7 mouse cellular contexts compared by ENCODE assay signal in genomic region chr19:6140374-6140677, GRCm38 (mm10). TPM values are rescaled to one million over a fixed set of nuclear protein-coding genes. Genes with fewer than 3 reads are reported as not detected.
A peak's percentile ranks its signal among the peaks of the same experiment; 100 is the strongest.
DNase-seq lines count a peak whose midpoint lies in the region; ATAC-seq and TF ChIP-seq lines count a peak whose summit lies in the region.

No protein-coding gene starts in this region.

- H3K9ac ChIP-seq in lung, postnatal 0 days (replicated peaks; ENCODE audit: low read depth): peak overlapping the region; percentile 46
- peak overlapping the region; percentile 87 for H3K9ac ChIP-seq in limb, embryonic 14.5 days (ENCODE audit: low read depth, low read length, severe bottlenecking)
- peak overlapping the region; percentile 84 for H3K9ac ChIP-seq in stomach, embryonic 15.5 days

- peak overlapping the region; percentile 64 for H3K4me3 ChIP-seq in lung, postnatal 0 days (ENCODE audit: low read depth, low read length)
- peak overlapping the region; percentile 69 for H3K4me3 ChIP-seq in limb, embryonic 14.5 days (replicated peaks; ENCODE audit: low read length)
- H3K4me3 ChIP-seq in stomach, embryonic 15.5 days (replicated peaks): peak overlapping the region; percentile 78

- no peaks in the 10 kb centered on the region for H3K36me3 ChIP-seq in lung, postnatal 0 days (ENCODE audit: insufficient read depth, low read length)
- peaks cover 13% of the 10 kb centered on the region for H3K36me3 ChIP-seq in limb, embryonic 14.5 days (ENCODE audit: control insufficient read depth, insufficient read depth, low read length)
- peaks cover 5% of the 10 kb centered on the region; the same call in 1 of the 2 replicates for H3K36me3 ChIP-seq in stomach, embryonic 15.5 days

- TF ChIP-seq EP300 in lung, postnatal 0 days (IDR thresholded peaks at IDR 0.05): no peak

- DNase-seq in lung, postnatal 0 days (ENCODE audit: low spot score): no peak
- DNase-seq in lung, adult 18-20 months: no peak
- no peak for DNase-seq in limb, embryonic 14.5 days (ENCODE audit: low spot score)
- no peak for DNase-seq in thymus, adult 18-20 months
- DNase-seq in ovary, adult 18-20 months (ENCODE audit: low spot score): no peak

- no peak for TF ChIP-seq CTCF in lung, postnatal 0 days (IDR thresholded peaks at IDR 0.05)

- no peaks in the 10 kb centered on the region for H3K27me3 ChIP-seq in lung, postnatal 0 days (replicated peaks; ENCODE audit: insufficient read depth, low read length)
- H3K27me3 ChIP-seq in limb, embryonic 14.5 days (ENCODE audit: control insufficient read depth, insufficient read depth, low read length): no peaks in the 10 kb centered on the region
- H3K27me3 ChIP-seq in stomach, embryonic 15.5 days (replicated peaks): no peaks in the 10 kb centered on the region

- ATAC-seq in lung, postnatal 0 days: no peak
- ATAC-seq in erythroid progenitor cell, adult 5-6 weeks (replicated peaks; ENCODE audit: low FRiP score, poor library complexity, severe bottlenecking): peak; percentile 28; the same call in 1 of the 2 replicates
- ATAC-seq in limb, embryonic 14.5 days (ENCODE audit: low FRiP score, low read depth): no peak
- ATAC-seq in stomach, embryonic 15.5 days (ENCODE audit: insufficient read depth, low FRiP score, low read depth): no peak

- TF ChIP-seq POLR2A in limb, embryonic 14.5 days (IDR thresholded peaks at IDR 0.05; ENCODE audit: borderline replicate concordance, extremely low read depth, insufficient read depth, insufficient read length): no peak

- H3K4me2 ChIP-seq in lung, postnatal 0 days (replicated peaks; ENCODE audit: low read depth, low read length): peak overlapping the region; percentile 77
- H3K4me2 ChIP-seq in limb, embryonic 14.5 days (replicated peaks; ENCODE audit: low read depth, low read length, severe bottlenecking): peak overlapping the region; percentile 86
- peak overlapping the region; percentile 88 for H3K4me2 ChIP-seq in stomach, embryonic 15.5 days

- no peaks in the 10 kb centered on the region; the same call in 1 of the 2 replicates for H3K4me1 ChIP-seq in lung, postnatal 0 days (ENCODE audit: insufficient read depth, low read depth, low read length)
- H3K4me1 ChIP-seq in limb, embryonic 14.5 days (ENCODE audit: control insufficient read depth, insufficient read depth, low read length): peaks cover 9% of the 10 kb centered on the region
- H3K4me1 ChIP-seq in stomach, embryonic 15.5 days: peaks cover 7% of the 10 kb centered on the region

- WGBS in lung, postnatal 0 days: 5% methylated on average over 16 of the region's 16 CpGs
- WGBS in limb, embryonic 14.5 days: 4% methylated on average over 16 of the region's 16 CpGs
- WGBS in stomach, embryonic 15.5 days: 4% methylated on average over 16 of the region's 16 CpGs

- H3K27ac ChIP-seq in lung, postnatal 0 days (ENCODE audit: low read length): peak overlapping the region; percentile 92
- H3K27ac ChIP-seq in limb, embryonic 14.5 days (replicated peaks; ENCODE audit: low read depth, low read length): peak overlapping the region; percentile 97
- peak overlapping the region; percentile 96 for H3K27ac ChIP-seq in stomach, embryonic 15.5 days

- H3K9me3 ChIP-seq in lung, postnatal 0 days (ENCODE audit: low read length): no peaks in the 10 kb centered on the region
- H3K9me3 ChIP-seq in limb, embryonic 14.5 days (ENCODE audit: control insufficient read depth, low read length): no peaks in the 10 kb centered on the region; the same call in 1 of the 2 replicates
- H3K9me3 ChIP-seq in stomach, embryonic 15.5 days: no peaks in the 10 kb centered on the region

RNA-seq across cellular contexts. Expression of gene Batf2, which starts 0.5 kb away (rescaled TPM):
- polyA plus RNA-seq in lung, postnatal 0 days (2015; fragmentation: Nextera tagmentation; extraction: Ambion mirVana): 0.93 and 1.0 TPM in 2 replicates
- total RNA-seq in erythroid progenitor cell, adult 5-6 weeks (2015; ENCODE audit: low replicate concordance): 2.5 and 7.1 TPM in 2 replicates
- 1.7 TPM in 1 of 2 replicates, not detected in the other for total RNA-seq in erythroid progenitor cell, adult 5-6 weeks (2017; ENCODE audit: low replicate concordance)
- 0.10 and 0.22 TPM in 2 replicates for polyA plus RNA-seq in limb, embryonic 14.5 days (2012; rRNA removed)
- polyA plus RNA-seq in limb, embryonic 14.5 days (2014; fragmentation: Nextera tagmentation; extraction: Ambion mirVana): 0.15 TPM in 1 of 2 replicates, not detected in the other
- 0.34 and 0.55 TPM in 2 replicates for polyA plus RNA-seq in stomach, embryonic 15.5 days (2015; fragmentation: Nextera tagmentation; extraction: Ambion mirVana)

RNA-seq across cellular contexts. Expression of gene Arl2, which starts 1.0 kb away (rescaled TPM):
- polyA plus RNA-seq in lung, postnatal 0 days (2015; fragmentation: Nextera tagmentation; extraction: Ambion mirVana): 64.5 and 64.6 TPM in 2 replicates
- 17.2 and 19.8 TPM in 2 replicates for total RNA-seq in erythroid progenitor cell, adult 5-6 weeks (2015; ENCODE audit: low replicate concordance)
- total RNA-seq in erythroid progenitor cell, adult 5-6 weeks (2017; ENCODE audit: low replicate concordance): 9.4 and 17.3 TPM in 2 replicates
- polyA plus RNA-seq in limb, embryonic 14.5 days (2012; rRNA removed): 91.9 and 127 TPM in 2 replicates
- 76.0 and 77.5 TPM in 2 replicates for polyA plus RNA-seq in limb, embryonic 14.5 days (2014; fragmentation: Nextera tagmentation; extraction: Ambion mirVana)
- 101 and 102 TPM in 2 replicates for polyA plus RNA-seq in stomach, embryonic 15.5 days (2015; fragmentation: Nextera tagmentation; extraction: Ambion mirVana)

RNA-seq across cellular contexts. Expression of gene Snx15, which starts 12.2 kb away (rescaled TPM):
- polyA plus RNA-seq in lung, postnatal 0 days (2015; fragmentation: Nextera tagmentation; extraction: Ambion mirVana): 29.7 and 30.8 TPM in 2 replicates
- total RNA-seq in erythroid progenitor cell, adult 5-6 weeks (2015; ENCODE audit: low replicate concordance): 52.8 and 61.6 TPM in 2 replicates
- 23.8 and 39.4 TPM in 2 replicates for total RNA-seq in erythroid progenitor cell, adult 5-6 weeks (2017; ENCODE audit: low replicate concordance)
- polyA plus RNA-seq in limb, embryonic 14.5 days (2012; rRNA removed): 36.4 and 48.9 TPM in 2 replicates
- 30.2 and 33.9 TPM in 2 replicates for polyA plus RNA-seq in limb, embryonic 14.5 days (2014; fragmentation: Nextera tagmentation; extraction: Ambion mirVana)
- polyA plus RNA-seq in stomach, embryonic 15.5 days (2015; fragmentation: Nextera tagmentation; extraction: Ambion mirVana): 29.2 and 29.9 TPM in 2 replicates

RNA-seq across cellular contexts. Expression of gene Sac3d1, which starts 21.9 kb away (rescaled TPM):
- polyA plus RNA-seq in lung, postnatal 0 days (2015; fragmentation: Nextera tagmentation; extraction: Ambion mirVana): 22.3 and 24.5 TPM in 2 replicates
- total RNA-seq in erythroid progenitor cell, adult 5-6 weeks (2015; ENCODE audit: low replicate concordance): 2.5 and 5.9 TPM in 2 replicates
- 4.4 and 4.6 TPM in 2 replicates for total RNA-seq in erythroid progenitor cell, adult 5-6 weeks (2017; ENCODE audit: low replicate concordance)
- 45.6 and 57.9 TPM in 2 replicates for polyA plus RNA-seq in limb, embryonic 14.5 days (2012; rRNA removed)
- 53.8 and 55.9 TPM in 2 replicates for polyA plus RNA-seq in limb, embryonic 14.5 days (2014; fragmentation: Nextera tagmentation; extraction: Ambion mirVana)
- 40.7 and 46.1 TPM in 2 replicates for polyA plus RNA-seq in stomach, embryonic 15.5 days (2015; fragmentation: Nextera tagmentation; extraction: Ambion mirVana)

RNA-seq across cellular contexts. Expression of gene Naaladl1, which starts 34.7 kb away (rescaled TPM):
- 0.14 TPM in 1 of 2 replicates, not detected in the other for polyA plus RNA-seq in lung, postnatal 0 days (2015; fragmentation: Nextera tagmentation; extraction: Ambion mirVana)
- 14.7 and 15.9 TPM in 2 replicates for total RNA-seq in erythroid progenitor cell, adult 5-6 weeks (2015; ENCODE audit: low replicate concordance)
- total RNA-seq in erythroid progenitor cell, adult 5-6 weeks (2017; ENCODE audit: low replicate concordance): 6.4 and 9.8 TPM in 2 replicates
- polyA plus RNA-seq in limb, embryonic 14.5 days (2012; rRNA removed): 2.5 and 3.0 TPM in 2 replicates
- polyA plus RNA-seq in limb, embryonic 14.5 days (2014; fragmentation: Nextera tagmentation; extraction: Ambion mirVana): 0.21 and 0.48 TPM in 2 replicates
- polyA plus RNA-seq in stomach, embryonic 15.5 days (2015; fragmentation: Nextera tagmentation; extraction: Ambion mirVana): 3.0 and 5.9 TPM in 2 replicates
